Mouse (Mus musculus) heart, adult 18-20 months (tissue): ENCODE results near the gene Cxcl9. TPM values are rescaled to one million over a fixed set of nuclear protein-coding genes. Genes with fewer than 3 reads are reported as not detected.

Experiments
- DNase-seq, 2 experiments: peaks; one replicate each; pipeline ENCODE4 v3.0.0; 2021 to 2022; ENCODE audit warnings: mixed read lengths in 1 of 2
- long read RNA-seq, 2 experiments: library from polyadenylated mRNA; stranded (forward); transcript quantifications; one replicate each; pipeline ENCODE4 v2.0.0; 2021
- total RNA-seq, 2 experiments: library from RNA; stranded (reverse); gene quantifications; 2 replicates each; pipeline ENCODE4 v1.2.3; 2021

Gene Cxcl9
- 10 to 100 TPM in 1 of 2 experiments, 1 to 10 TPM in 1; 2.1 to 10.8 TPM for total RNA-seq
- long read RNA-seq, experiment 1, partial matches to known transcripts = 0 of 1 reads
- long read RNA-seq, experiment 1, other reads (novel, unspliced or antisense) = 0 of 1 reads
- long read RNA-seq, experiment 2 = 0 reads

GRCm38 (mm10) chr5:92327929-92328328 lies at the start of gene Cxcl9:
TSS of gene Cxcl9 (minus strand) at chr5:92328079.
- no peak for DNase-seq

GRCm38 (mm10) chr5:92376795-92377405 lies 49.0 kb upstream of the Cxcl9 start:
- DNase-seq = peak in 1 of 2 experiments; percentile 44

- peak in 1 of 2 experiments; percentile 74 for DNase-seq
Measured at GRCm38 (mm10) chr5:92375368-92375767, 47.5 kb upstream of the Cxcl9 start.

GRCm38 (mm10) chr5:92374721-92375142 lies 46.9 kb upstream of the Cxcl9 start:
- DNase-seq = peak in 1 of 2 experiments; percentile 66

- no peak for DNase-seq
Measured at GRCm38 (mm10) chr5:92372605-92373004, 44.7 kb upstream of the Cxcl9 start.

GRCm38 (mm10) chr5:92371361-92371976 lies 43.6 kb upstream of the Cxcl9 start:
- DNase-seq = no peak

GRCm38 (mm10) chr5:92370891-92371290 lies 43.0 kb upstream of the Cxcl9 start:
- DNase-seq = no peak

GRCm38 (mm10) chr5:92370392-92370791 lies 42.5 kb upstream of the Cxcl9 start:
- DNase-seq = no peak

GRCm38 (mm10) chr5:92369151-92369994 lies 41.5 kb upstream of the Cxcl9 start:
- DNase-seq = peak; percentile 68 to 76

GRCm38 (mm10) chr5:92368392-92368791 lies 40.5 kb upstream of the Cxcl9 start:
- peak; percentile 66 to 74 for DNase-seq

GRCm38 (mm10) chr5:92366565-92366964 lies 38.7 kb upstream of the Cxcl9 start:
- DNase-seq = no peak

- no peak for DNase-seq
Measured at GRCm38 (mm10) chr5:92365146-92365705, 37.3 kb upstream of the Cxcl9 start.

- DNase-seq = no peak
Measured at GRCm38 (mm10) chr5:92364011-92364410, 36.1 kb upstream of the Cxcl9 start.

GRCm38 (mm10) chr5:92363179-92363578 lies 35.3 kb upstream of the Cxcl9 start:
- no peak for DNase-seq

- peak; percentile 42 to 68 for DNase-seq
Measured at GRCm38 (mm10) chr5:92358767-92359455, 31.0 kb upstream of the Cxcl9 start.

GRCm38 (mm10) chr5:92358033-92358432 lies 30.2 kb upstream of the Cxcl9 start:
- peak in 1 of 2 experiments; percentile 16 for DNase-seq

- DNase-seq = peak; percentile 76 to 78
Measured at GRCm38 (mm10) chr5:92353517-92353916, 25.6 kb upstream of the Cxcl9 start.

GRCm38 (mm10) chr5:92352716-92353115 lies 24.8 kb upstream of the Cxcl9 start:
- peak in 1 of 2 experiments; percentile 14 for DNase-seq

- DNase-seq = no peak
Measured at GRCm38 (mm10) chr5:92349731-92350130, 21.9 kb upstream of the Cxcl9 start.

- peak; percentile 75 to 79 for DNase-seq
Measured at GRCm38 (mm10) chr5:92348794-92349413, 21.0 kb upstream of the Cxcl9 start, which contains the start of gene Cxcl10. TSS of gene Cxcl10 (minus strand) at chr5:92348889.

GRCm38 (mm10) chr5:92345006-92345405 lies 17.1 kb upstream of the Cxcl9 start:
- no peak for DNase-seq
